Mouse (Mus musculus): Measurements from ENCODE around the gene Ccdc7a.

The Ccdc7a gene

GRCm38 (mm10) chr8:128685507-128686428, 379.5 kb downstream of the Ccdc7a start, which contains the start of gene Itgb1:
Gene Itgb1, plus strand, starts transcription at chr8:128685654.
- peak; percentile 73 to 80 for DNase-seq

- no peak for DNase-seq
These were observed 380.5 kb downstream of the Ccdc7a start for GRCm38 (mm10) chr8:128684609-128685506.
